Mouse (Mus musculus): ENCODE measurements around the gene Rictor. TPM values are rescaled to one million over a fixed set of nuclear protein-coding genes. Genes with fewer than 3 reads are reported as not detected.
"Not testable (repeated sequence)": the region's sequence is repeated elsewhere in the genome, so short reads cannot be mapped to it uniquely, and the experiment has no call there.

The Rictor gene
- polyA plus RNA-seq, 1 experiment from 2014 or later = 47.4 TPM

DNA sequence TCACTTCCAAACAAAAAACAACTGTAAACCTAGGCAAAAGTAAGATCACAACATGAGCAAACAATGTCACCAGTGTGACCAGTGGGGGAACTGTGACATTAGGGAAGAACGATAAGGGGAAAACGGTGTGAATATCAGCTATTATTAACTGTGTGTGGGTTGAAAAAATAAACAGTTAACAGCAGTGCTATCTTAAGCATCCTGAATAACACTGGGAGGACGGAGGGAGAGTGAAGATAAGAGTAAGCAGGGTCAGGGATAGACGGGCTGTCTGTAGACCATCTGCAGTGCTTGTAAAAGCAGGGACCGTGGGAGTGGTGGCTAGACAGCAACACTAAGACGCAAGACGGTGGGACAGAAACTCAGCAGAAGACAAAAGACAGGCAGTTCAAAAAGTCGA, 35.5 kb downstream of the Rictor start:
- no peak for ATAC-seq (ENCODE audit: insufficient number of reproducible peaks, low FRiP score, low TSS enrichment, low read depth)
- no peak overlapping the region for H3K27ac ChIP-seq (replicated peaks; ENCODE audit: low read depth, low read length)

DNA sequence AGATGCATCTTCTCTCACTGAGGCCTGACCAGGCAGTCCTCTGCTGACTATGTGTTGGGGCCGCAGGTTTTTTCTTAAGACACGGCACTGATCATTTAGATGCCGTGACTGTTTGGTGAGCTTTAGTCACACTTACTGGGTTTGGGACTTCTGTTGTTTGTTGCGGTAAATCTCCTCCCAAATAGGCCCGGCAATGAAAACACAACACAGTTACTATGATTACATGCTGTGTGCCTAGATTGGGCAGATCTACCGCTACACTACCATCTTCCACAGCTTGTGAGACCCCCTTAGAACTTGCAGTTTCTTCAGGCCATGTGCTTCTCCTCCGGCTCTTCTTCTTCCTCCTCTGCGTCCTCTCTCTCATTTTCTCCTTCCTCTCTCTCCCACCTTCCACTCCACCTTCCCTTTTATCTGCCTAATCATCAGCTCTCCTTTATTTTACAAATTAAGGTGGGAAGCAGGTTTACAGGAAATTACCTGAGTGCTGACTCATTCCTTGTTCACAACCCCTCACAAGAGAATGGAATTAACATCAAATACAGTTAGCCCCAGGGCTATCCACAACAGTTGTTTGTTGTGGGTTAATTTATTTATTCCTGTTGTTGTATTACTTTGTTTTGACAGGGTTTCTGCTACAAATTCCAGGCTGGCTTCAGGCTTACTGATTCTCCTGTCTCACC, 38.3 kb downstream of the Rictor start:
- H3K9me3 ChIP-seq (ENCODE audit: control insufficient read depth, low read length); H3K27ac ChIP-seq (replicated peaks; ENCODE audit: low read depth, low read length); DNase-seq (ENCODE audit: low spot score); H3K4me3 ChIP-seq (ENCODE audit: low read depth, low read length); ATAC-seq (ENCODE audit: insufficient number of reproducible peaks, low FRiP score, low TSS enrichment, low read depth); H3K4me2 ChIP-seq (ENCODE audit: low read depth, severe bottlenecking); H3K4me1 ChIP-seq (ENCODE audit: control insufficient read depth, insufficient read depth, low read length); H3K36me3 ChIP-seq (ENCODE audit: control insufficient read depth, insufficient read depth, low read length); H3K9ac ChIP-seq (ENCODE audit: low read length); H3K27me3 ChIP-seq (ENCODE audit: control insufficient read depth, insufficient read depth, low read length): not testable (repeated sequence)
- 72% methylated on average over 8 of the region's 8 CpGs for WGBS

More for the DNA sequence above, 35.5 kb downstream of the Rictor start:
- WGBS = 32% methylated on average over 8 of the region's 8 CpGs
- Histone ChIP-seq H3K4me3 (ENCODE audit: low read depth, low read length) (no peak overlapping the region), H3K9me3 (ENCODE audit: control insufficient read depth, low read length) (no peaks in the 10 kb centered on the region), H3K4me2 (ENCODE audit: low read depth, severe bottlenecking) (no peak overlapping the region), H3K36me3 (ENCODE audit: control insufficient read depth, insufficient read depth, low read length) (peaks cover 7% of the 10 kb centered on the region; the same call in 1 of the 2 replicates), H3K27me3 (ENCODE audit: control insufficient read depth, insufficient read depth, low read length) (no peaks in the 10 kb centered on the region), H3K9ac (ENCODE audit: low read length) (no peak overlapping the region), H3K4me1 (ENCODE audit: control insufficient read depth, insufficient read depth, low read length) (no peaks in the 10 kb centered on the region)
- DNase-seq (ENCODE audit: low spot score) = no peak

- Histone ChIP-seq H3K9me3 (ENCODE audit: control insufficient read depth, low read length) (no peaks in the 10 kb centered on the region), H3K36me3 (ENCODE audit: control insufficient read depth, insufficient read depth, low read length) (0 out of 2 replicates have a peak, but pooled peaks cover 4% of the 10 kb centered on the region), H3K4me1 (ENCODE audit: control insufficient read depth, insufficient read depth, low read length) (no peaks in the 10 kb centered on the region), H3K4me2 (ENCODE audit: low read depth, severe bottlenecking) (no peak overlapping the region), H3K4me3 (ENCODE audit: low read depth, low read length) (no peak overlapping the region), H3K27ac (replicated peaks; ENCODE audit: low read depth, low read length) (no peak overlapping the region), H3K9ac (ENCODE audit: low read length) (no peak overlapping the region), H3K27me3 (ENCODE audit: control insufficient read depth, insufficient read depth, low read length) (no peaks in the 10 kb centered on the region)
- DNase-seq (ENCODE audit: low spot score) (no peak), ATAC-seq (ENCODE audit: insufficient number of reproducible peaks, low FRiP score, low TSS enrichment, low read depth) (no peak)
- 79% methylated on average over 9 of the region's 9 CpGs for WGBS
These were observed 38.8 kb downstream of the Rictor start for GRCm38 (mm10) chr15:6747001-6747400.

DNA sequence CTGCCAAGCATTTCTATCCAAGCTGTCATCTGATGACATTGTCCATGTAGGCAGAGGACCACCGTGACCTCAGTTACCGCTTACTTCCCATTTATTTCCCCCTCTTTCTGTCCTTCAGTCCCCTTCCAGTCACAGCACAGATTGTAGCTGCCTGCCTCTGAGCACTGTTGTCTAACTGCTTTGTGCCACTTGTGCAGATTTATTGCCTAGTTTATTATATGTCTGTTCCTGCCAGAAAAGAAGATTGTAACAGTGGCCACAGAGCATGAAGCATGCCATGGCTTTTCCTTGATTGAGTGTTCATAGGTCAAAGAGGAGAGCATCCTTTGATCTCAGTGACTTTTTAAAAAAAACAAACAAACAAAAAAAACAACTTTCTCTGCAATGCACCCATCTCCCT, 46.2 kb downstream of the Rictor start:
- Histone ChIP-seq H3K4me2 (ENCODE audit: low read depth, severe bottlenecking) (no peak overlapping the region), H3K9me3 (ENCODE audit: control insufficient read depth, low read length) (no peaks in the 10 kb centered on the region), H3K36me3 (ENCODE audit: control insufficient read depth, insufficient read depth, low read length) (peaks cover 2% of the 10 kb centered on the region; the same call in 1 of the 2 replicates), H3K27ac (replicated peaks; ENCODE audit: low read depth, low read length) (no peak overlapping the region), H3K9ac (ENCODE audit: low read length) (no peak overlapping the region), H3K4me3 (ENCODE audit: low read depth, low read length) (no peak overlapping the region), H3K4me1 (ENCODE audit: control insufficient read depth, insufficient read depth, low read length) (no peaks in the 10 kb centered on the region), H3K27me3 (ENCODE audit: control insufficient read depth, insufficient read depth, low read length) (no peaks in the 10 kb centered on the region)
- ATAC-seq (ENCODE audit: insufficient number of reproducible peaks, low FRiP score, low TSS enrichment, low read depth) (no peak), DNase-seq (ENCODE audit: low spot score) (no peak)
- WGBS = 59% methylated on average over 2 of the region's 2 CpGs

DNA sequence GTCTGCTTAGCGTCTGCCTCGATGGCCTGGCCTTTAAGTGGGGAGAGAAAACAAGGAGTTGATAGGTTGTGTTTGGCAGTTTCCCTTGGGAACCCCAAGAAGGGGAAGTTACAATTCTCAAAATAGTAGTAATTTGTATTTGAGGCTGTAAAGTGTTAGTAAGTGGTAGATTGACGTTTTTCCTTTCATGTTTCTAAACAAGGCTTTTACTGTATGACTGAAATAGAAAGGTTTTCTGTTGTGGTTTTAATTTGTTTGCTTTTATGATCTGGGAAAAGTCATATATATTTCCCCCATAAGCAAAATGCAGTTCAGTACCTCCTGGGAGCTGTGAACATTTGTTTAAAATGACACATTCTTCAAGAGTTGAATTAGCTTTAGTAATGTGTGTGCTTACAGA, 64.1 kb downstream of the Rictor start:
- no peaks in the 10 kb centered on the region for H3K9me3 ChIP-seq (ENCODE audit: control insufficient read depth, low read length)
- H3K27me3 ChIP-seq (ENCODE audit: control insufficient read depth, insufficient read depth, low read length) = no peaks in the 10 kb centered on the region
- H3K9ac ChIP-seq (ENCODE audit: low read length) = no peak overlapping the region
- ATAC-seq (ENCODE audit: insufficient number of reproducible peaks, low FRiP score, low TSS enrichment, low read depth) = no peak
- no peak for DNase-seq (ENCODE audit: low spot score)
- H3K36me3 ChIP-seq (ENCODE audit: control insufficient read depth, insufficient read depth, low read length) = peaks cover 5% of the 10 kb centered on the region; the same call in 1 of the 2 replicates
- no peaks in the 10 kb centered on the region for H3K4me1 ChIP-seq (ENCODE audit: control insufficient read depth, insufficient read depth, low read length)
- no peak overlapping the region for H3K27ac ChIP-seq (replicated peaks; ENCODE audit: low read depth, low read length)
- H3K4me3 ChIP-seq (ENCODE audit: low read depth, low read length) = no peak overlapping the region
- 86% methylated on average over 3 of the region's 3 CpGs for WGBS
- no peak overlapping the region for H3K4me2 ChIP-seq (ENCODE audit: low read depth, severe bottlenecking)

- Histone ChIP-seq H3K4me3 (ENCODE audit: low read depth, low read length) (no peak overlapping the region), H3K9ac (ENCODE audit: low read length) (no peak overlapping the region), H3K36me3 (ENCODE audit: control insufficient read depth, insufficient read depth, low read length) (peaks cover 11% of the 10 kb centered on the region), H3K27ac (replicated peaks; ENCODE audit: low read depth, low read length) (no peak overlapping the region), H3K4me1 (ENCODE audit: control insufficient read depth, insufficient read depth, low read length) (no peaks in the 10 kb centered on the region), H3K4me2 (ENCODE audit: low read depth, severe bottlenecking) (no peak overlapping the region), H3K27me3 (ENCODE audit: control insufficient read depth, insufficient read depth, low read length) (no peaks in the 10 kb centered on the region), H3K9me3 (ENCODE audit: control insufficient read depth, low read length) (no peaks in the 10 kb centered on the region)
- ATAC-seq (ENCODE audit: insufficient number of reproducible peaks, low FRiP score, low TSS enrichment, low read depth) = no peak
- no peak for DNase-seq (ENCODE audit: low spot score)
- WGBS = 93% methylated on average over 10 of the region's 10 CpGs
These were observed 78.0 kb downstream of the Rictor start for GRCm38 (mm10) chr15:6786212-6786611.

DNA sequence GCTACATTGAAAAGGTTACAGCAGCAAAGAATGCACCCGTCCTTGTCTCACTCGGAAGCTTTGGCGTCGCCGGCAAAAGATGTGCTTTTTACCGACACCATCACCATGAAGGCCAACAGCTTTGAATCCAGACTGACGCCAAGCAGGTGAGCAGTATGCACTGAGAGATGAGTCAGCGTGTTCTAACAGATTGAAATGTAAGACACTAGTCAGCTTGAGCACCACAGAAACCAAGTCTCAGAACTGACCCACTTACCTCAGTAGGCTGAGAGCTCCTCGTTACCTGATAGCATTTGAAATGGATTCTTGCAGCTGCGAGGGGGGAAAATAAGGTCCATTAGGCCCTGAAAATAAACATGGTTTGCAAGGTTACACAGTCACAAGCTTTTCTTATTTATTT, 79.1 kb downstream of the Rictor start:
- Histone ChIP-seq H3K9ac (ENCODE audit: low read length) (no peak overlapping the region), H3K4me2 (ENCODE audit: low read depth, severe bottlenecking) (no peak overlapping the region), H3K27ac (replicated peaks; ENCODE audit: low read depth, low read length) (no peak overlapping the region), H3K27me3 (ENCODE audit: control insufficient read depth, insufficient read depth, low read length) (no peaks in the 10 kb centered on the region), H3K4me1 (ENCODE audit: control insufficient read depth, insufficient read depth, low read length) (no peaks in the 10 kb centered on the region), H3K9me3 (ENCODE audit: control insufficient read depth, low read length) (no peaks in the 10 kb centered on the region), H3K36me3 (ENCODE audit: control insufficient read depth, insufficient read depth, low read length) (peaks cover 16% of the 10 kb centered on the region), H3K4me3 (ENCODE audit: low read depth, low read length) (no peak overlapping the region)
- ATAC-seq (ENCODE audit: insufficient number of reproducible peaks, low FRiP score, low TSS enrichment, low read depth) (no peak), DNase-seq (ENCODE audit: low spot score) (no peak)
- 92% methylated on average over 10 of the region's 10 CpGs for WGBS

- Histone ChIP-seq H3K36me3 (ENCODE audit: control insufficient read depth, insufficient read depth, low read length) (peaks cover 33% of the 10 kb centered on the region), H3K9me3 (ENCODE audit: control insufficient read depth, low read length) (no peaks in the 10 kb centered on the region), H3K4me2 (ENCODE audit: low read depth, severe bottlenecking) (no peak overlapping the region), H3K4me3 (ENCODE audit: low read depth, low read length) (no peak overlapping the region), H3K27me3 (ENCODE audit: control insufficient read depth, insufficient read depth, low read length) (no peaks in the 10 kb centered on the region), H3K9ac (ENCODE audit: low read length) (no peak overlapping the region), H3K27ac (replicated peaks; ENCODE audit: low read depth, low read length) (no peak overlapping the region), H3K4me1 (ENCODE audit: control insufficient read depth, insufficient read depth, low read length) (no peaks in the 10 kb centered on the region)
- DNase-seq (ENCODE audit: low spot score) (no peak), ATAC-seq (ENCODE audit: insufficient number of reproducible peaks, low FRiP score, low TSS enrichment, low read depth) (no peak)
- WGBS = 93% methylated on average over 7 of the region's 7 CpGs
These were observed 81.8 kb downstream of the Rictor start for GRCm38 (mm10) chr15:6790011-6790410.

- peaks cover 37% of the 10 kb centered on the region; the same call in 1 of the 2 replicates for H3K36me3 ChIP-seq (ENCODE audit: control insufficient read depth, insufficient read depth, low read length)
- H3K4me2 ChIP-seq (ENCODE audit: low read depth, severe bottlenecking) = no peak overlapping the region
- no peak for DNase-seq (ENCODE audit: low spot score)
- ATAC-seq (ENCODE audit: insufficient number of reproducible peaks, low FRiP score, low TSS enrichment, low read depth) = no peak
- no peak overlapping the region for H3K27ac ChIP-seq (replicated peaks; ENCODE audit: low read depth, low read length)
- H3K27me3 ChIP-seq (ENCODE audit: control insufficient read depth, insufficient read depth, low read length) = no peaks in the 10 kb centered on the region
- no peaks in the 10 kb centered on the region for H3K9me3 ChIP-seq (ENCODE audit: control insufficient read depth, low read length)
- 93% methylated on average over 11 of the region's 11 CpGs for WGBS
- no peak overlapping the region for H3K9ac ChIP-seq (ENCODE audit: low read length)
- H3K4me3 ChIP-seq (ENCODE audit: low read depth, low read length) = no peak overlapping the region
- H3K4me1 ChIP-seq (ENCODE audit: control insufficient read depth, insufficient read depth, low read length) = no peaks in the 10 kb centered on the region
These were observed 83.5 kb downstream of the Rictor start for GRCm38 (mm10) chr15:6791648-6792047.
